Mouse (Mus musculus): Measurements from ENCODE around the gene Lmbr1l. TPM values are rescaled to one million over a fixed set of nuclear protein-coding genes. Genes with fewer than 3 reads are reported as not detected.

Lmbr1l gene
- total and polyA plus RNA-seq, 2 experiments from 2014 or later: 20.9 to 51.0 TPM

DNA sequence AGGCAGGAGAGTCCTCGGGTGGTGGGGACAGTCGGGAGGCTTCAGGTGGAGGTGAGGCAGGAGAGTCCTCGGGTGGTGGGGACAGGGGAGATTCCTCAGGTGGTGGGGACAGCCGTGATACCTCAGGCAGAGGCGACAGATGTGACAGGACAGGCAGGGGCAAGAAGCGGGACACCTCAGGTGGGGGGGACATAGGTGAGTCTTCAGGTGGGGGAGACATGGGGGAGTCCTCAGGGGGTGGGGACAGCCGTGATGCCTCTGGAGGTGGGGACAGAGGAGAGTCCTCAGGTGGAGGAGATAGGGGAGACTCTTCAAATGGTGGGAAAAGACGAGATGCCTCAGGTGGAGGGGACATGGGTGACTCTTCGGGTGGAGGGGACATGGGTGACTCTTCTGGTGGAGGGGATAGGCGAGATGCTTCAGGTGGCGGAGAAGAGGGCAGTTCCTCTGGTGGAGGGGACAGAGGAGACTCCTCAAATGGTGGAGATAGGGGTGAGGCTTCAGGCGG lies 54.5 kb downstream of the Lmbr1l start:
- ATAC-seq (no peak), DNase-seq (ENCODE audit: low spot score) (no peak)
- Histone ChIP-seq H3K27ac (no peak overlapping the region), H3K9ac (replicated peaks; ENCODE audit: low read length) (no peak overlapping the region), H3K4me3 (ENCODE audit: low read length) (no peak overlapping the region), H3K27me3 (ENCODE audit: insufficient read depth, low read length) (no peaks in the 10 kb centered on the region), H3K4me2 (ENCODE audit: low read depth, low read length) (no peak overlapping the region), H3K36me3 (ENCODE audit: insufficient read depth, low read length) (peaks cover 73% of the 10 kb centered on the region), H3K4me1 (ENCODE audit: insufficient read depth, low read length) (peaks cover 17% of the 10 kb centered on the region), H3K9me3 (ENCODE audit: low read length) (no peaks in the 10 kb centered on the region)
- WGBS: 92% methylated on average over 12 of the region's 12 CpGs
- no peak for TF ChIP-seq CTCF (IDR thresholded peaks at IDR 0.05; ENCODE audit: low read depth)

DNA sequence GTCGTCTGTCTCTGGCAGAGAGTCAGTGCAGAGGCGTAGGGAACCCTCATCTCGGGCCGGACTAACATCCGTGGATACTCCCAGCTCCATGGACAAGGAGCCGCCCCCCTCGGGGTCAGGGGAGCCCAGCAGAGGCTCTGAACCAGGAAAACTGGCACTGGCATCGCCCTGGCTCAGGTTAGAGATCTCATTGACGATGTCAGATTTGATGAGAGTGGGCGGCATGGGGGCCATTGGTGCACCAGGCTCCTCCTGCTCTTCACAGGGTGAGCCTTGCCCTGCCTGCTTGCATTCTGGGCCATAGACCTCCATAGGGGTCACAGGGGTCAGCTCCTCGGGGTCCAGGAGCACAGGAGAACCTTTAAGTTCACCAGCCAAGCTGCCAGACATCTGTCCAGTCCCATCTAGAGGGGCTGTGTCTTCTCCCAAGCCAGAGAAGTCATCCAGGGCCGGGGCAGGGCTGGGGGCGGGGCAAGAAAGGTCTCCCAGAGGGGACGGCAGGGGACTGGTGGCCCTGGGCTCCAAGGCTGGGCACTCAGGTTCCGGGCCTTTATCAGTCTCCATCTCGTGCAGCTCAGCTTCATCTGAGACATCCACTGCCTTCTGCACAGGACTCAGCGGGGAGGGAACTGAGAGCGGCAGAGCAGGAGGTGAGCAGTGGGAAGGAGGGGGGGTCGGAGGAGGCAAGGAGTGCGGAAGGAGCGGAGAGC lies 56.2 kb downstream of the Lmbr1l start:
- no peaks in the 10 kb centered on the region for H3K9me3 ChIP-seq (ENCODE audit: low read length)

DNA sequence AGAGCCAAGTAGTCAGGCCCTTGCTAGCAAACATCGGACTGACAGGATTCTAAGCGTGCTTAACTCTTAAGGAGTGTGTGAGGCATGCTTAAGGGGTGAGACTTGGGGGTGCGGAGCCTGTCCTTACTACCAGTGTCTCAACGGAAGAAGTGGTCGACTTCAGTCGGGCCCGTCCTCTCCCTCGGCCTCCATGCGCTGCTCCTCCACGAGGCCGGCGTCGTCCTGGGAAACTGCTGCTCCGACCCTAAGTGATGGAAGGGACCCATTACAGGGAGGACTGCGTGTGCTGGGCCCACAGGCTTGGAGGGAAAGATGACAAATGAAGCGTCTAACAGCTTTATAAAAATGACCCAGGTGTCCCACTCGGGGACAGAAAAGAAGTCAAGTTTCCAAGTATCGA lies 57.1 kb downstream of the Lmbr1l start:
- no peak for TF ChIP-seq CTCF (IDR thresholded peaks at IDR 0.05; ENCODE audit: low read depth)
- Histone ChIP-seq H3K9me3 (ENCODE audit: low read length) (no peaks in the 10 kb centered on the region), H3K4me1 (ENCODE audit: insufficient read depth, low read length) (no peaks in the 10 kb centered on the region), H3K4me3 (ENCODE audit: low read length) (no peak overlapping the region), H3K27me3 (ENCODE audit: insufficient read depth, low read length) (no peaks in the 10 kb centered on the region), H3K9ac (replicated peaks; ENCODE audit: low read length) (no peak overlapping the region), H3K27ac (no peak overlapping the region), H3K36me3 (ENCODE audit: insufficient read depth, low read length) (peaks cover 91% of the 10 kb centered on the region), H3K4me2 (ENCODE audit: low read depth, low read length) (no peak overlapping the region)
- 94% methylated on average over 18 of the region's 18 CpGs for WGBS
- ATAC-seq (no peak), DNase-seq (ENCODE audit: low spot score) (no peak)

More for the DNA sequence above, 56.2 kb downstream of the Lmbr1l start:
- H3K4me2 ChIP-seq (ENCODE audit: low read depth, low read length): no peak overlapping the region
- 0 out of 2 replicates have a peak, but pooled peaks cover under 1% of the 10 kb centered on the region for H3K4me1 ChIP-seq (ENCODE audit: insufficient read depth, low read length)
- DNase-seq (ENCODE audit: low spot score) (no peak), ATAC-seq (no peak)
- H3K9ac ChIP-seq (replicated peaks; ENCODE audit: low read length): no peak overlapping the region
- peaks cover 89% of the 10 kb centered on the region for H3K36me3 ChIP-seq (ENCODE audit: insufficient read depth, low read length)
- 82% methylated on average over 21 of the region's 21 CpGs for WGBS
- H3K4me3 ChIP-seq (ENCODE audit: low read length): no peak overlapping the region
- no peak for TF ChIP-seq CTCF (IDR thresholded peaks at IDR 0.05; ENCODE audit: low read depth)
- H3K27ac ChIP-seq: no peak overlapping the region
- H3K27me3 ChIP-seq (ENCODE audit: insufficient read depth, low read length): no peaks in the 10 kb centered on the region

DNA sequence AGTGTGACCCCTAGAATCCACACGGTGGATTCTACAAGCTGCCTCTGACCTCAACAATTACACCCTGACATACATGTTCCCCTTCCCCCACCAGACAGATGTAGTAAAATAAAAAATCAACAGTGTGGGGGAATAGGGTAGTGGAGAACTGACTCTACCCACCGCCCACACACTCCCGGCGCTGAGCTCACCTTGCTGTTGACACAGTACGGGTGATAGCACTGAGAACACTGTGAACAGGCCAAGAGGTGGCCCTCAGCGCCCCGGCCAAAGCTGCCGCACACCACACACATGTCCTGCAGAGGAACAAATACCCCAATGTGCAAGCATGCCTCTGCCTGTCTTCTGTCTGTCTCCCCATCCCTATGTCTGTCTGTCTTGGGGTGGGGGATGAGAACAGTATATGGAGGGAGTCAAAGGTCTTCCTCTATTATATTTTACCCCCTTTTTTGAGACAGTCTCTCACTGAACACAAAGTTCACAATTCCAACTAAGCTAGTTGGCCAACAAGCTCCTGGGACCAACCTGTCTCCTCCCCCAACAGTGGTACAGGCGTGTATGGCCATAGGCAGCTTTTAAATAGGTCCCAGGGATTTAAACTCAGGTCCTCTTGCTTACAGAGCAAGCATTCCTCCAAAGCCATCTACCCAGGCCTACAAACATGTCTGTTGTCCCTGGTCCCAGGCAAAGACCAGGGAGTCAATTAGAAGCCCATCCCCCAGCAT lies 58.5 kb downstream of the Lmbr1l start:
- H3K4me3 ChIP-seq (ENCODE audit: low read length): no peak overlapping the region
- no peak overlapping the region for H3K9ac ChIP-seq (replicated peaks; ENCODE audit: low read length)
- 83% methylated on average over 9 of the region's 9 CpGs for WGBS
- no peak for ATAC-seq
- DNase-seq (ENCODE audit: low spot score): no peak
- no peak overlapping the region for H3K4me2 ChIP-seq (ENCODE audit: low read depth, low read length)
- TF ChIP-seq CTCF (IDR thresholded peaks at IDR 0.05; ENCODE audit: low read depth): no peak
- no peaks in the 10 kb centered on the region for H3K4me1 ChIP-seq (ENCODE audit: insufficient read depth, low read length)
- H3K27ac ChIP-seq: no peak overlapping the region
- no peaks in the 10 kb centered on the region for H3K9me3 ChIP-seq (ENCODE audit: low read length)
- H3K27me3 ChIP-seq (ENCODE audit: insufficient read depth, low read length): no peaks in the 10 kb centered on the region
- peaks cover 91% of the 10 kb centered on the region for H3K36me3 ChIP-seq (ENCODE audit: insufficient read depth, low read length)

DNA sequence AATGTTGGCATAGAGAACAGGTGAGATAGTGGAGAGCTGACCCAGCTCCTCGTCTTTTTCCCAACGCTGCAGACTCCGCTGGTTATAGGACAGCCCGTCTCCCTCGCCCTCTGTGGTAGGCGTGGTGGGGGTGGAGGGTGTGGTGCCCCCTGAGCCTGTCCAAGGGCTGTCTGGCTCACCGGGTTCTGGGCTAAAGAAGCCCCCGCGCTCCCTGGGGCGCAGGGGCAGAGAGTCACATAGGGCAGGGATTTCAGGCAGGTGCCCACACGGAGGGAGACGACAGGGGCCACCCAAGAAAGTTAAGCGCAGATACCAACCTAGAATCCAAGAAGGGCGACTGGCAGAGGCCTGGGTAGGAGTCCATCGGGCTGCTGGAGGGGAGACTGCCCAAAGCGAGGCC lies 63.8 kb downstream of the Lmbr1l start:
- ATAC-seq: no peak
- H3K9ac ChIP-seq (replicated peaks; ENCODE audit: low read length): no peak overlapping the region
- H3K9me3 ChIP-seq (ENCODE audit: low read length): no peaks in the 10 kb centered on the region
- H3K4me1 ChIP-seq (ENCODE audit: insufficient read depth, low read length): no peaks in the 10 kb centered on the region
- no peak overlapping the region for H3K27ac ChIP-seq
- 92% methylated on average over 16 of the region's 16 CpGs for WGBS
- H3K36me3 ChIP-seq (ENCODE audit: insufficient read depth, low read length): peaks cover 94% of the 10 kb centered on the region
- no peak for DNase-seq (ENCODE audit: low spot score)
- no peaks in the 10 kb centered on the region for H3K27me3 ChIP-seq (ENCODE audit: insufficient read depth, low read length)
- no peak for TF ChIP-seq CTCF (IDR thresholded peaks at IDR 0.05; ENCODE audit: low read depth)
- H3K4me2 ChIP-seq (ENCODE audit: low read depth, low read length): no peak overlapping the region
- no peak overlapping the region for H3K4me3 ChIP-seq (ENCODE audit: low read length)

Other genes starting within 250 kb of the Lmbr1l start
- 22.3 and 26.7 TPM in 2 replicates for gene Rnd1, start 240.8 kb downstream of the Lmbr1l start, total RNA-seq (2014; rRNA removed)
- gene Rnd1, start 240.8 kb downstream of the Lmbr1l start, polyA plus RNA-seq (2015; fragmentation: Nextera tagmentation; extraction: Ambion mirVana): 16.2 and 16.3 TPM in 2 replicates
- gene Ccdc65, start 210.0 kb downstream of the Lmbr1l start, total RNA-seq (2014; rRNA removed): 2.6 and 3.7 TPM in 2 replicates
- 7.7 and 10.4 TPM in 2 replicates for gene Ccdc65, start 210.0 kb downstream of the Lmbr1l start, polyA plus RNA-seq (2015; fragmentation: Nextera tagmentation; extraction: Ambion mirVana)
- gene Fkbp11, start 190.0 kb downstream of the Lmbr1l start, total RNA-seq (2014; rRNA removed): 6.4 and 10.6 TPM in 2 replicates
- gene Fkbp11, start 190.0 kb downstream of the Lmbr1l start, polyA plus RNA-seq (2015; fragmentation: Nextera tagmentation; extraction: Ambion mirVana): 5.0 and 6.6 TPM in 2 replicates
- gene Arf3, start 155.0 kb downstream of the Lmbr1l start, total RNA-seq (2014; rRNA removed): 127 TPM in 2 replicates
- 80.7 and 92.9 TPM in 2 replicates for gene Arf3, start 155.0 kb downstream of the Lmbr1l start, polyA plus RNA-seq (2015; fragmentation: Nextera tagmentation; extraction: Ambion mirVana)
- 1.4 and 4.5 TPM in 2 replicates for gene Wnt10b, start 140.1 kb downstream of the Lmbr1l start, total RNA-seq (2014; rRNA removed)
- gene Wnt10b, start 140.1 kb downstream of the Lmbr1l start, polyA plus RNA-seq (2015; fragmentation: Nextera tagmentation; extraction: Ambion mirVana): 0.29 TPM in 1 of 2 replicates, not detected in the other
- gene Wnt1, start 128.4 kb downstream of the Lmbr1l start, total RNA-seq (2014; rRNA removed): 0.05 TPM in 1 of 2 replicates, not detected in the other
- gene Wnt1, start 128.4 kb downstream of the Lmbr1l start, polyA plus RNA-seq (2015; fragmentation: Nextera tagmentation; extraction: Ambion mirVana): 0.52 and 0.59 TPM in 2 replicates
- 2.7 and 6.5 TPM in 2 replicates for gene Ddn, start 108.7 kb downstream of the Lmbr1l start, total RNA-seq (2014; rRNA removed)
- 0.45 and 0.64 TPM in 2 replicates for gene Ddn, start 108.7 kb downstream of the Lmbr1l start, polyA plus RNA-seq (2015; fragmentation: Nextera tagmentation; extraction: Ambion mirVana)
- 62.4 and 99.4 TPM in 2 replicates for gene Prkag1, start 86.7 kb downstream of the Lmbr1l start, total RNA-seq (2014; rRNA removed)
- gene Prkag1, start 86.7 kb downstream of the Lmbr1l start, polyA plus RNA-seq (2015; fragmentation: Nextera tagmentation; extraction: Ambion mirVana): 61.1 and 62.3 TPM in 2 replicates
- gene Kmt2d, start 47.0 kb downstream of the Lmbr1l start, total RNA-seq (2014; rRNA removed): 27.7 and 37.8 TPM in 2 replicates
- 7.4 and 7.6 TPM in 2 replicates for gene Kmt2d, start 47.0 kb downstream of the Lmbr1l start, polyA plus RNA-seq (2015; fragmentation: Nextera tagmentation; extraction: Ambion mirVana)
- 5.8 and 10.2 TPM in 2 replicates for gene Rhebl1, start 23.7 kb downstream of the Lmbr1l start, total RNA-seq (2014; rRNA removed)
- 25.7 and 26.7 TPM in 2 replicates for gene Rhebl1, start 23.7 kb downstream of the Lmbr1l start, polyA plus RNA-seq (2015; fragmentation: Nextera tagmentation; extraction: Ambion mirVana)
- gene Dhh, start 19.7 kb downstream of the Lmbr1l start, total RNA-seq (2014; rRNA removed): 0.29 and 0.68 TPM in 2 replicates
- gene Dhh, start 19.7 kb downstream of the Lmbr1l start, polyA plus RNA-seq (2015; fragmentation: Nextera tagmentation; extraction: Ambion mirVana): 0.85 and 1.0 TPM in 2 replicates
- 3,512 and 3,813 TPM in 2 replicates for gene Tuba1b, start 16.3 kb upstream of the Lmbr1l start, total RNA-seq (2014; rRNA removed)
- gene Tuba1b, start 16.3 kb upstream of the Lmbr1l start, polyA plus RNA-seq (2015; fragmentation: Nextera tagmentation; extraction: Ambion mirVana): 1,613 and 1,711 TPM in 2 replicates
- 1,661 and 1,767 TPM in 2 replicates for gene Gm49450, start 35.3 kb upstream of the Lmbr1l start, total RNA-seq (2014; rRNA removed)
- not detected in 2 replicates for gene Gm49450, start 35.3 kb upstream of the Lmbr1l start, polyA plus RNA-seq (2015; fragmentation: Nextera tagmentation; extraction: Ambion mirVana)
- gene Tuba1a, start 35.5 kb upstream of the Lmbr1l start, total RNA-seq (2014; rRNA removed): 18,723 and 19,179 TPM in 2 replicates
- gene Tuba1a, start 35.5 kb upstream of the Lmbr1l start, polyA plus RNA-seq (2015; fragmentation: Nextera tagmentation; extraction: Ambion mirVana): 11,647 and 12,500 TPM in 2 replicates
- gene Tuba1c, start 111.7 kb upstream of the Lmbr1l start, total RNA-seq (2014; rRNA removed): 43.8 and 58.3 TPM in 2 replicates
- 24.0 and 24.2 TPM in 2 replicates for gene Tuba1c, start 111.7 kb upstream of the Lmbr1l start, polyA plus RNA-seq (2015; fragmentation: Nextera tagmentation; extraction: Ambion mirVana)
- 62.6 and 70.9 TPM in 2 replicates for gene Prph, start 136.9 kb upstream of the Lmbr1l start, total RNA-seq (2014; rRNA removed)
- gene Prph, start 136.9 kb upstream of the Lmbr1l start, polyA plus RNA-seq (2015; fragmentation: Nextera tagmentation; extraction: Ambion mirVana): 50.0 and 53.5 TPM in 2 replicates
- 4.3 and 10.5 TPM in 2 replicates for gene Troap, start 156.3 kb upstream of the Lmbr1l start, total RNA-seq (2014; rRNA removed)
- 4.5 and 6.4 TPM in 2 replicates for gene Troap, start 156.3 kb upstream of the Lmbr1l start, polyA plus RNA-seq (2015; fragmentation: Nextera tagmentation; extraction: Ambion mirVana)
- gene C1ql4, start 169.6 kb upstream of the Lmbr1l start, total RNA-seq (2014; rRNA removed): 8.6 and 11.9 TPM in 2 replicates
- 4.3 and 5.7 TPM in 2 replicates for gene C1ql4, start 169.6 kb upstream of the Lmbr1l start, polyA plus RNA-seq (2015; fragmentation: Nextera tagmentation; extraction: Ambion mirVana)
- 0.68 and 0.99 TPM in 2 replicates for gene Dnajc22, start 174.9 kb upstream of the Lmbr1l start, total RNA-seq (2014; rRNA removed)
- 0.45 and 0.48 TPM in 2 replicates for gene Dnajc22, start 174.9 kb upstream of the Lmbr1l start, polyA plus RNA-seq (2015; fragmentation: Nextera tagmentation; extraction: Ambion mirVana)
- 23.6 and 25.8 TPM in 2 replicates for gene Spats2, start 207.7 kb upstream of the Lmbr1l start, total RNA-seq (2014; rRNA removed)
- 23.4 and 23.6 TPM in 2 replicates for gene Spats2, start 207.7 kb upstream of the Lmbr1l start, polyA plus RNA-seq (2015; fragmentation: Nextera tagmentation; extraction: Ambion mirVana)